In genomic region chr6:94543902-94544840, GRCm38 (mm10) we compare ENCODE assay signal across 8 mouse cellular contexts. TPM values are rescaled to one million over a fixed set of nuclear protein-coding genes. Genes with fewer than 3 reads are reported as not detected.
DNase-seq lines count a peak whose midpoint lies in the region; ATAC-seq and TF ChIP-seq lines count a peak whose summit lies in the region.

No protein-coding gene starts in this region.

- ATAC-seq in liver, embryonic 12.5 days: no peak
- 0 out of 2 replicates have a peak, but pooled peaks have one; percentile 73 for ATAC-seq in hindbrain, postnatal 0 days
- ATAC-seq in megakaryocyte, adult 5-6 weeks (ENCODE audit: poor library complexity, severe bottlenecking): no peak

- DNase-seq in liver: peak; percentile 8
- peak; percentile 40 for DNase-seq in brain, embryonic 18.5 days (ENCODE audit: low read depth, low spot score)
- peak; percentile 30 for DNase-seq in forebrain, embryonic 10.5 days (ENCODE audit: extremely low spot score, low spot score)
- peak; percentile 87 for DNase-seq in hindbrain, postnatal 0 days (ENCODE audit: low spot score)
- peak; percentile 69 to 81 for DNase-seq in left cerebral cortex, postnatal 25 days (ENCODE audit: low spot score in 2 of 2)
- DNase-seq in naive thymus-derived CD4-positive, alpha-beta T cell, adult 2 months (ENCODE audit: low read depth): peak; percentile 49

- no peak overlapping the region for H3K9ac ChIP-seq in liver, embryonic 12.5 days
- no peak overlapping the region for H3K9ac ChIP-seq in hindbrain, postnatal 0 days (replicated peaks; ENCODE audit: low read length)

- intact Hi-C loops in left cerebral cortex, postnatal 25 days (cut with DNase I): loop anchor here (2.0 to 5.0 kb wide), 2 partner anchors 423 to 443 kb away; no protein-coding TSS in a partner anchor

- H3K27me3 ChIP-seq in liver, embryonic 12.5 days (replicated peaks): no peaks in the 10 kb centered on the region
- H3K27me3 ChIP-seq in forebrain, embryonic 10.5 days (ENCODE audit: poor library complexity, severe bottlenecking): no peaks in the 10 kb centered on the region
- no peaks in the 10 kb centered on the region for H3K27me3 ChIP-seq in hindbrain, postnatal 0 days (ENCODE audit: insufficient read depth, low read length)

- no peak overlapping the region for H3K4me2 ChIP-seq in liver, embryonic 12.5 days
- no peak overlapping the region for H3K4me2 ChIP-seq in hindbrain, postnatal 0 days (ENCODE audit: low read depth, low read length)

- WGBS in liver, embryonic 12.5 days (ENCODE audit: insufficient replicate concordance): 47% methylated on average over 5 of the region's 5 CpGs
- WGBS in forebrain, embryonic 10.5 days: 52% methylated on average over 5 of the region's 5 CpGs
- WGBS in hindbrain, postnatal 0 days: 47% methylated on average over 5 of the region's 5 CpGs

- no peak overlapping the region for H3K27ac ChIP-seq in liver, embryonic 12.5 days
- H3K27ac ChIP-seq in forebrain, embryonic 10.5 days: peak overlapping the region; percentile 48; the same call in 1 of the 2 replicates
- H3K27ac ChIP-seq in hindbrain, postnatal 0 days: no peak overlapping the region

- no peaks in the 10 kb centered on the region for H3K36me3 ChIP-seq in liver, embryonic 12.5 days
- no peaks in the 10 kb centered on the region for H3K36me3 ChIP-seq in forebrain, embryonic 10.5 days (replicated peaks)
- H3K36me3 ChIP-seq in hindbrain, postnatal 0 days (ENCODE audit: insufficient read depth, low read length): no peaks in the 10 kb centered on the region

- no peaks in the 10 kb centered on the region for H3K4me1 ChIP-seq in liver, embryonic 12.5 days
- H3K4me1 ChIP-seq in forebrain, embryonic 10.5 days: peaks cover 30% of the 10 kb centered on the region
- no peaks in the 10 kb centered on the region for H3K4me1 ChIP-seq in hindbrain, postnatal 0 days (ENCODE audit: insufficient read depth, low read length)

- peak; percentile 83 for TF ChIP-seq CTCF in hindbrain, postnatal 0 days (IDR thresholded peaks at IDR 0.05; ENCODE audit: low read depth)

- no peak overlapping the region for H3K4me3 ChIP-seq in liver, embryonic 12.5 days
- no peak overlapping the region for H3K4me3 ChIP-seq in forebrain, embryonic 10.5 days
- H3K4me3 ChIP-seq in hindbrain, postnatal 0 days (ENCODE audit: low read length): no peak overlapping the region

- H3K9me3 ChIP-seq in liver, embryonic 12.5 days (replicated peaks): no peaks in the 10 kb centered on the region
- no peaks in the 10 kb centered on the region for H3K9me3 ChIP-seq in forebrain, embryonic 10.5 days
- H3K9me3 ChIP-seq in hindbrain, postnatal 0 days (ENCODE audit: low read length): no peaks in the 10 kb centered on the region

RNA-seq across cellular contexts. Expression of gene Slc25a26, which starts 44.0 kb away (rescaled TPM):
- 4.5 and 4.9 TPM in 2 replicates for polyA plus RNA-seq in liver, embryonic 12.5 days (2016; fragmentation: Nextera tagmentation; extraction: Ambion mirVana)
- polyA plus RNA-seq in forebrain, embryonic 10.5 days (2016; fragmentation: Nextera tagmentation; extraction: Ambion mirVana): 9.1 TPM in 2 replicates
- total RNA-seq in hindbrain, postnatal 0 days (2014; rRNA removed): 2.8 and 4.1 TPM in 2 replicates
- polyA plus RNA-seq in hindbrain, postnatal 0 days (2015; fragmentation: Nextera tagmentation; extraction: Ambion mirVana): 9.4 and 10.2 TPM in 2 replicates
- 10 to 100 TPM; 14.4 to 17.2 TPM for total RNA-seq in left cerebral cortex, postnatal 25 days (2021)
- total RNA-seq in megakaryocyte, adult 5-6 weeks (2015): 1.3 and 3.8 TPM in 2 replicates
- 0.70 and 2.8 TPM in 2 replicates for total RNA-seq in megakaryocyte, adult 5-6 weeks (2017)

Comparison
In these comparisons a context has a peak if more than half of its experiments do, and no peak if none do; other contexts are left out.
1. DNase-seq: peak in every context shown above with its lines; median percentile 87 in hindbrain, postnatal 0 days; 75 in left cerebral cortex, postnatal 25 days; 49 in naive thymus-derived CD4-positive, alpha-beta T cell, adult 2 months; 40 in brain, embryonic 18.5 days; 30 in forebrain, embryonic 10.5 days; 8 in liver.